8 mouse cellular contexts compared by ENCODE assay signal in genomic region chr7:82175327-82175721, GRCm38 (mm10). TPM values are rescaled to one million over a fixed set of nuclear protein-coding genes. Genes with fewer than 3 reads are reported as not detected.
DNase-seq lines count a peak whose midpoint lies in the region; ATAC-seq and TF ChIP-seq lines count a peak whose summit lies in the region.
"Had no signal": no experiment of that assay in that cellular context is flagged by ENCODE, and none has a peak within 500 bp of the region (broad histone marks: within the 10 kb centered on the region; RNA-seq: fewer than 3 reads in every experiment).

No protein-coding gene starts in this region.

- H3K27ac ChIP-seq in lung, embryonic 16.5 days (ENCODE audit: low read length), result no peak overlapping the region
- no peak overlapping the region for H3K27ac ChIP-seq in forebrain, embryonic 11.5 days (ENCODE audit: low read depth, low read length)
- no peak overlapping the region for H3K27ac ChIP-seq in intestine, postnatal 0 days (ENCODE audit: low read depth, low read length)
- H3K27ac ChIP-seq: macrophage had no signal

- no peak for TF ChIP-seq CTCF in intestine, postnatal 0 days (IDR thresholded peaks at IDR 0.05; ENCODE audit: low read depth)

- H3K36me3 ChIP-seq in lung, embryonic 16.5 days (ENCODE audit: control insufficient read depth, insufficient read depth, low read length), result no peaks in the 10 kb centered on the region
- no peaks in the 10 kb centered on the region for H3K36me3 ChIP-seq in forebrain, embryonic 11.5 days (ENCODE audit: control insufficient read depth, insufficient read depth, low read length)
- H3K36me3 ChIP-seq in intestine, postnatal 0 days (ENCODE audit: control insufficient read depth, insufficient read depth), result no peaks in the 10 kb centered on the region

- WGBS in lung, embryonic 16.5 days, result 2% methylated on average over 16 of the region's 16 CpGs
- under 1% methylated on average over 16 of the region's 16 CpGs for WGBS in forebrain, embryonic 11.5 days
- WGBS in intestine, postnatal 0 days, result 2% methylated on average over 16 of the region's 16 CpGs

- H3K4me3 ChIP-seq in lung, embryonic 16.5 days (ENCODE audit: low read length), result peak overlapping the region; percentile 69
- H3K4me3 ChIP-seq in forebrain, embryonic 11.5 days (ENCODE audit: low read depth, low read length), result peak overlapping the region; percentile 64
- H3K4me3 ChIP-seq in intestine, postnatal 0 days (ENCODE audit: low read depth, low read length), result peak overlapping the region; percentile 54

- peak overlapping the region; percentile 60 for H3K9ac ChIP-seq in lung, embryonic 16.5 days (ENCODE audit: low read length)
- H3K9ac ChIP-seq in forebrain, embryonic 11.5 days (ENCODE audit: low read length), result peak overlapping the region; percentile 68
- H3K9ac ChIP-seq in intestine, postnatal 0 days (ENCODE audit: low read depth, low read length), result no peak overlapping the region

- H3K27me3 ChIP-seq in lung, embryonic 16.5 days (ENCODE audit: control insufficient read depth, insufficient read depth, low read depth, low read length), result peaks cover 5% of the 10 kb centered on the region
- H3K27me3 ChIP-seq in forebrain, embryonic 11.5 days (ENCODE audit: control insufficient read depth, insufficient read depth, low read length), result peaks cover 3% of the 10 kb centered on the region; the same call in 1 of the 2 replicates
- 0 out of 2 replicates have a peak, but pooled peaks cover 9% of the 10 kb centered on the region for H3K27me3 ChIP-seq in intestine, postnatal 0 days (replicated peaks; ENCODE audit: control insufficient read depth, insufficient read depth, low read length)

- H3K4me1 ChIP-seq in lung, embryonic 16.5 days (replicated peaks; ENCODE audit: control insufficient read depth, insufficient read depth, low read length), result 0 out of 2 replicates have a peak, but pooled peaks cover 2% of the 10 kb centered on the region
- 0 out of 2 replicates have a peak, but pooled peaks cover 2% of the 10 kb centered on the region for H3K4me1 ChIP-seq in forebrain, embryonic 11.5 days (replicated peaks; ENCODE audit: control insufficient read depth, insufficient read depth, low read length)
- no peaks in the 10 kb centered on the region for H3K4me1 ChIP-seq in intestine, postnatal 0 days (replicated peaks; ENCODE audit: control insufficient read depth, insufficient read depth, low read length)

- ATAC-seq in lung, embryonic 16.5 days (ENCODE audit: low read depth), result peak; percentile 10; the same call in 1 of the 2 replicates
- ATAC-seq in forebrain, embryonic 11.5 days (replicated peaks; ENCODE audit: low FRiP score), result peak; percentile 48
- ATAC-seq in intestine, postnatal 0 days, result no peak

- peak overlapping the region; percentile 100 for H3K4me2 ChIP-seq in lung, embryonic 16.5 days (ENCODE audit: low read depth, low read length)
- peak overlapping the region; percentile 91 for H3K4me2 ChIP-seq in forebrain, embryonic 11.5 days (ENCODE audit: low read depth, low read length, severe bottlenecking)
- peak overlapping the region; percentile 87 for H3K4me2 ChIP-seq in intestine, postnatal 0 days (replicated peaks; ENCODE audit: low read depth)

- DNase-seq in lung, postnatal 14 days, result no peak
- DNase-seq in forebrain, embryonic 11.5 days (ENCODE audit: low spot score), result no peak
- DNase-seq in retina, embryonic 14.5 days (ENCODE audit: low spot score), result peak; percentile 17
- no peak for DNase-seq in thymus, postnatal 0 days (ENCODE audit: low spot score)
- DNase-seq in spleen, adult 18-20 months, result no peak

- no peaks in the 10 kb centered on the region for H3K9me3 ChIP-seq in lung, embryonic 16.5 days (ENCODE audit: control insufficient read depth, low read length)
- H3K9me3 ChIP-seq in forebrain, embryonic 11.5 days (ENCODE audit: control insufficient read depth, low read length), result no peaks in the 10 kb centered on the region
- H3K9me3 ChIP-seq in intestine, postnatal 0 days (ENCODE audit: control insufficient read depth), result no peaks in the 10 kb centered on the region

RNA-seq across cellular contexts. Expression of gene Sh3gl3, which starts 1.7 kb away (rescaled TPM):
- 2.0 and 2.9 TPM in 2 replicates for polyA plus RNA-seq in lung, embryonic 16.5 days (2015; fragmentation: Nextera tagmentation; extraction: Ambion mirVana)
- 13.8 and 15.4 TPM in 2 replicates for polyA plus RNA-seq in forebrain, embryonic 11.5 days (2014; fragmentation: Nextera tagmentation; extraction: Ambion mirVana)
- 8.7 and 9.6 TPM in 2 replicates for polyA plus RNA-seq in intestine, postnatal 0 days (2015; fragmentation: Nextera tagmentation; extraction: Ambion mirVana)
- 4.1 and 5.5 TPM in 2 replicates for polyA plus RNA-seq in thymus, postnatal 0 days (2015; fragmentation: Nextera tagmentation; extraction: Ambion mirVana)
- polyA plus RNA-seq: macrophage had no signal
